Mouse (Mus musculus) thymus, postnatal 4 days (tissue): ENCODE data around the gene Alb.

Experiments used
- DNase-seq: peaks from one replicate; pipeline ENCODE4 v3.0.0; 2021

Alb gene

DNA sequence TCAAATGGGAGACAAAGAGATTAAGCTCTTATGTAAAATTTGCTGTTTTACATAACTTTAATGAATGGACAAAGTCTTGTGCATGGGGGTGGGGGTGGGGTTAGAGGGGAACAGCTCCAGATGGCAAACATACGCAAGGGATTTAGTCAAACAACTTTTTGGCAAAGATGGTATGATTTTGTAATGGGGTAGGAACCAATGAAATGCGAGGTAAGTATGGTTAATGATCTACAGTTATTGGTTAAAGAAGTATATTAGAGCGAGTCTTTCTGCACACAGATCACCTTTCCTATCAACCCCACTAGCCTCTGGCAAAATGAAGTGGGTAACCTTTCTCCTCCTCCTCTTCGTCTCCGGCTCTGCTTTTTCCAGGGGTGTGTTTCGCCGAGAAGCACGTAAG lies at the start of gene Alb:
Alb (plus strand) TSS at position 279 of the 400 bp plus-strand sequence.
- DNase-seq: no peak

GRCm38 (mm10) chr5:90414142-90414924 lies 46.4 kb upstream of the Alb start:
- no peak for DNase-seq

DNA sequence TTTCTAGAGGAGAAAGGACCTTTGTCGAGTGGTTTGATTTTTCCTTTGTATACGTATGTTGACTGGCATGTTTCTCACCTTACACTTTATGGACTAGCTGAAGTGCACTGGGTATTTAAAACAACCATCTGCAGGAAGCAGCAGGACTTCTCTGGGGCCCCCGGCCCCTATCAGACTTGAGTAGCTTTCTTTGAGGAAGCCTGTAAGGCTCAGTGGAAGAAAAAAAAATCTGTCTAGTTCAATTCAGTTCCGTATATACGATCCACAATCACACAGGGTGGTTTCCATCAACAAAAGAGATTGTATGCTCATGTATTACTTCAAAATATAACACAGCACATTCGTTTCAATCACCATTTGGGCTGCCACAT lies 45.8 kb upstream of the Alb start:
- DNase-seq: no peak

DNA sequence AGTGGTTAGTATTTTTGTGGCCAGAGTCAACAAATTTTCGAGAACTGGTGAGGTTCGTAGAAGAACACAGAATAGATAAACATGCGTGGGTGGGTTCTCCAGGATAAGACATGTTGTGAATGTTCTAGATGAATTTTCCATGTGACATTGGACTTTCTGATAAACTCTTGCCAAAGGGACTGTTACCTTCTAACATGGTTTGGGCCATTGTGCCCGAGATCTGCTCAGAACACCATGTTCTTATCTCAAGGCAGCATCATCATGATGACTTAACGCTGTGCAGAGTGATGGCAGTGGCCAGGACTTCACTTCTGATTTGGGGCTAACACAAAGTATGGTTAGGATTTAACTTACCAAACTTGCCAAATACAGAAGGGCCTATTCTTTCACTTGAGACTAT lies 36.1 kb upstream of the Alb start:
- no peak for DNase-seq

GRCm38 (mm10) chr5:90425191-90425590 lies 35.5 kb upstream of the Alb start:
- DNase-seq: no peak

DNA sequence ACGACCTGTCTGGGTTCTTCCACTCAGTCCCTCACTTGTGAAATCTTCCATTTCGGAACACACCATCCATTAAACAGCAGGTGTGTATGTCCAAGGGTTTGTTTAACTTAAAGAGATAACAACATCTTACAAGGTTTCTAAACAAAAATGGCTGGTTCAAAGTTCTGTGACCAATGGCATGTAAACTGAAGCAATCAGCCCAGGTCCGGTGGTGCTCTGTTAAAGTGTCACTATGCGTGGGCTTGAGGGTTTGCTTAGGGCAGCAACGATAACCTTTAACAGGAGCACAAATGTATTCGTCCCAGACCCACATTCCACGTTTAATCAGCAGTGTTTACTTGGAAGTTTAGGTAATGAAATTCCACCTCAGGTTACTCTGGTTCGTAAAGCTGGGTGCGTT lies 29.6 kb upstream of the Alb start:
- no peak for DNase-seq

DNA sequence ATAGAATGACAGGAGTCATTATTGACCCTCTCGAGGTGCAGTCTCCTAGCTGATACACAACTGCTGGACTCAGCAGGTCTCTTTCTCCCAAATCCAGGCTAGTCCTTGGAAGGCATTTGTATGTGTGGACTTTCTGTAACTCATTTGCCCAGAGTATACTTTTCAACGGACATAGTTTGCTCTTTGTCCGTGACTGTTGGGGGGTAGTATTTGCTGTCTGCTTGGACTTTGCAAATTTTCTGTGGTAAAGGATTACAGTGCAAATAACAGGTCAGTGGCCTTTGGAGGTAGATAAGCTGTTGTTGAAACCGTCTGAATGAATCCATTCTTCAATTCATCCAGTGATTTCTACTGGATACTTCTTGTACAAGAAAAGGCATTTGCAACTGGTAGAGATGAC lies 21.5 kb upstream of the Alb start:
- DNase-seq: no peak

DNA sequence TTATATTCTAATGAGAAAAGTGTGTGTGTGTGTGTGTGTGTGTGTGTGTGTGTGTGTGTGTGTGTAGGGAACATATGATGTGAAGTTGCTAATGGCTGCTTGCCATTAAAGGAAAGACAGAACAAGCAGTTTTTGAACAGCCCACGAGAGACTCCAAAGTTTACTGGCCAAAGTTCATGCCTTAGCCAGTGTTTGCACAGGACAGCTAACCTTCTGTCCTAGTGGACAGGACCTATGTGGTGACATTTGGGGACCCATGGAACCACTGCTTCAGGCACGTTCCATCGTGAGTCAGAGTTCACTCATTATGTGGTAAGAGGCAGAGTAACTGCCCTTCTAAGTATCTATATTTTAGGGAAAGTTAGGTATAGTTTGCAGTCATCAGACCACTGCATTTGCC lies 13.1 kb upstream of the Alb start:
- no peak for DNase-seq

DNA sequence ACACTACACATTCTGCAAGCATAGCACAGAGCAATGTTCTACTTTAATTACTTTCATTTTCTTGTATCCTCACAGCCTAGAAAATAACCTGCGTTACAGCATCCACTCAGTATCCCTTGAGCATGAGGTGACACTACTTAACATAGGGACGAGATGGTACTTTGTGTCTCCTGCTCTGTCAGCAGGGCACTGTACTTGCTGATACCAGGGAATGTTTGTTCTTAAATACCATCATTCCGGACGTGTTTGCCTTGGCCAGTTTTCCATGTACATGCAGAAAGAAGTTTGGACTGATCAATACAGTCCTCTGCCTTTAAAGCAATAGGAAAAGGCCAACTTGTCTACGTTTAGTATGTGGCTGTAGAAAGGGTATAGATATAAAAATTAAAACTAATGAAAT lies 10.7 kb upstream of the Alb start:
- DNase-seq: no peak

DNA sequence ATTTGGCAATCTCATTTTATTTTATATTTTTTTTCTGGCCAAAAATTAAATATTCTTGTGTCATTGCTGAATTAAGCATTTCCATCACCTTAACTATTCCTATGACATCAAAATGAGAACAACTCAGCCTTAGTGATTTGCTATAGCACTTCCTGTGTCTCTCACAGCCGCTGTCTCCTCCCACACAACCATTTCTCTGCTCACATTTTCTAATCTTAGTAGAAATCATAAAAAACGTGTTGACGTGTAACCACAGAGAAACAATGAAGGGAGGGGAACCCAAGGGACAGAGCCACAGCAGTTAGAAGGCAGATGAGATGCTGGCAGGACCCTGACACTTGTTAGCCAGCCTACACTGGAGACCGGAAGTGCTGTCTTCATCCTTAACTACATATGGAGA lies 8.0 kb upstream of the Alb start:
- peak; percentile 6 for DNase-seq

- DNase-seq: no peak
Measured at GRCm38 (mm10) chr5:90457241-90457640, 3.5 kb upstream of the Alb start.

GRCm38 (mm10) chr5:90458727-90459126 lies 2.0 kb upstream of the Alb start:
- no peak for DNase-seq

- DNase-seq: no peak
Measured at GRCm38 (mm10) chr5:90466806-90467205, 6.1 kb downstream of the Alb start.

DNA sequence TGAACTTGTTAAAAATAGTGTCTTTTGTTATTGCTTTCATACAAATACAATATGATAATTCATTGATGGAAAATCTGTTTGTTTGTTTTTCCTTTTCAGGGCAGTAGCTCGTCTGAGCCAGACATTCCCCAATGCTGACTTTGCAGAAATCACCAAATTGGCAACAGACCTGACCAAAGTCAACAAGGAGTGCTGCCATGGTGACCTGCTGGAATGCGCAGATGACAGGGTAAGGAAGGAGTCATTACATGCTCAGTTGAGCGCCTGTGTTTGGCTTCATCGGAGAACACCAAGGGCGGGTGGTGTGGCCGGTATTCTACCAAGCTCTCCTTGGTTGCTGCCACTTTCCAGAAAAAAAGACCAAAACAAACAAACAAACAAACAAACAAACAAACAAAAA lies 6.5 kb downstream of the Alb start:
- no peak for DNase-seq

DNA sequence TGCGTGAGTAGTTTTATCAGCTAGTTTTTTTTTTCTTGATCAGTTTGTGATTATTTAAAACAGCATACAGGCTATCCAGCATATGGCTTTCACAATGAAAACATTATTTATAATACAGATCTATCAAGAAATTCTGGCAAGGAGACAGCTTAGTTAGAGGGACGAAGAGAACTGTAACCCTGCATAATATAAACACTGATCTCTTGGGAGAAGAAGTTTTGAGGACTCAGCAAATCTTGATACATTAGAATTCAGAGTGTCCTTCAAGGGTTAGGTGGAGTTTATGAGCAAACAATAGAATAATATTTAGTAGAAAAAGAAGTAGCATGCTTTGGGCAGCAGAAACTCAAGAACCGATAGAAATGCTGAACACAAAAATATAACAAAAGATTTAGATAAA lies 10.1 kb downstream of the Alb start:
- no peak for DNase-seq

DNA sequence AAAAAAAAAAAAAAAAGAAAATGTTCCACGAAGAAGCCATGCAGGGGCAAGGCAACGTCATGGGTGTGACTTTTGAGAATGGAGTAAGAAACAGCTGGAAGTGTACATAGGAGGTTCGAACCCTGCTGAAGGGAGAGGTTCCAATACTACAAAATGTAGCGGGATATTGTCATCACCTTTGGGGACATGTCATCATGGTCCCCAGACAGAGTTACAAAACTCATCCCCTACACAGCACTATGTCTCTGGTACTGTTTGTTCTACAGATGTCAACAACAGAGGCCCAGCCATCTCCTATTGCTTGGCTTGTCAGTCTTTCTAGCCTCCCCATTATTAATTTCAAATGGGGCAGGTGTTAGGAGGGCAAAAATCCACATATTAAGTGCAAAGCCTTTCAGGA lies 13.2 kb downstream of the Alb start:
- DNase-seq: no peak

DNA sequence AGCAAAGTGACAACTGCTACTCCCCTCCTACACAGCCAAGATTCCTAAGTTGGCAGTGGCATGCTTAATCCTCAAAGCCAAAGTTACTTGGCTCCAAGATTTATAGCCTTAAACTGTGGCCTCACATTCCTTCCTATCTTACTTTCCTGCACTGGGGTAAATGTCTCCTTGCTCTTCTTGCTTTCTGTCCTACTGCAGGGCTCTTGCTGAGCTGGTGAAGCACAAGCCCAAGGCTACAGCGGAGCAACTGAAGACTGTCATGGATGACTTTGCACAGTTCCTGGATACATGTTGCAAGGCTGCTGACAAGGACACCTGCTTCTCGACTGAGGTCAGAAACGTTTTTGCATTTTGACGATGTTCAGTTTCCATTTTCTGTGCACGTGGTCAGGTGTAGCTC lies 13.7 kb downstream of the Alb start:
- DNase-seq: no peak

- DNase-seq: no peak
Measured at GRCm38 (mm10) chr5:90476741-90477140, 16.0 kb downstream of the Alb start.

DNA sequence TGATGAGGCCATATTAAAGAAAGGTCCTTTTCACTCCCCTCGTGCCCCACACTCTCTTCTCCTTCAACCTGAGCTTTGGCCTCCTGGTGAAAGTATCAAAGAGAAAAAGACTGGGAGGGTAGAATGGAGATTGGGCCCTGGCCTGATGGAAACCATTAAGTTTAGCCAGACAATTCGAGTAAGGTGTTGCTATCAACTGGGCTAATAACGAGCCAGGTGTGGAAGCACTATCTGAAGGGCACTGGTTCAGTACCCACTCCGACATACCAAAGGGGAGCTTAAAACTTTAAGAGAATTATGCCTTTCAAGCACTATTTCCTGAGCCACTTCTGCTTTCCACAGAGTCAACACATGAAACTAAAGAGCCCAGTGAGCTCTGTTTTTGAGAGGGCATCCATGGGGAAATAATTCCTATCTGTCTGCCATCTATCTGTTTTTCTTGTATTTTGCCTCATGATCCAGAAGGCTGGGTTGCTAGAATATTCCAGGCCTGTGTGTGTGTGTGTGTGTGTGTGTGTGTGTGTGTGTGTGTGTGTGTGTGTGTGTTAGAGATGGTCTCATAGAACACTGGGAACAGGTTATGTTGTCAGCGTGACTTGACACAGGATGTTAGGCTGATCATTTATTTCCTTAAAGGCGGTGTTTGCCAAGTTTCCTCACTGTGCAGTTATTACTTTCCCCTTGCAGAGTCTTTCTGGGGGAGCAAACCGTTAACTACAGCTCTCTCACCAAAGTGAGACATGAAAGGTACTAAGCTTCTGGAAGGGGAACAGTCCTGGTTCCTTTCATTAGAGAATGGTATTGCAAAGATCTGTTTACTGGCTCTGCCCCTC lies 16.8 kb downstream of the Alb start:
- no peak for DNase-seq

GRCm38 (mm10) chr5:90478886-90479285 lies 18.2 kb downstream of the Alb start:
- DNase-seq: no peak

GRCm38 (mm10) chr5:90485597-90485996 lies 24.9 kb downstream of the Alb start:
- DNase-seq: no peak

DNA sequence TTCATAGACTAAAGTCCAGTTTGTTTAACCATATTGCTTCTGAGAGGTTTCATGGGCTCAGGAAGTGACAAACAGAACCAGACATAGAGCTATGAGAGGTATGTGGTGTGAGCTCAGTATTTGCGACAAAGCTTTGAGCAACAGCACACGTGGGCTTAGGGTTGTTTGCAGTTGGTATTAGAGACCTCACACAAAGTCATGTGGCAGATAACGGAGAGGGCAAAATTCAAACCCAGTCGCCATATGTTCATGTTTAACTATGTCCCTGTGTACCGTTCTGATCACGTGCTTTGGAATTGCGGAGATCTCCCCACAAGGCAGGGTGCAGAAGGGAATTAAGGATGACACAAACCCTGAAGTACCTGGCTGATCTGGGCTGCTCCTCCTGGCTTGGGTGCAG lies 27.6 kb downstream of the Alb start:
- DNase-seq: no peak

GRCm38 (mm10) chr5:90490518-90490917 lies 29.8 kb downstream of the Alb start, which contains the start of gene Afp:
Gene Afp (plus strand): TSS chr5:90490737.
- DNase-seq: no peak

GRCm38 (mm10) chr5:90492440-90492839 lies 31.7 kb downstream of the Alb start:
- peak; percentile 62 for DNase-seq
